Mouse (Mus musculus) adipocyte (in vitro differentiated cells): ENCODE measurements around the gene Rprd1b.
A peak's percentile ranks its signal among the peaks of the same experiment; 100 is the strongest.

Experiments used
- DNase-seq: peaks from one replicate; pipeline ENCODE4 v3.0.0-alpha.2; 2016; ENCODE audit warnings: low spot score

Gene Rprd1b

DNA sequence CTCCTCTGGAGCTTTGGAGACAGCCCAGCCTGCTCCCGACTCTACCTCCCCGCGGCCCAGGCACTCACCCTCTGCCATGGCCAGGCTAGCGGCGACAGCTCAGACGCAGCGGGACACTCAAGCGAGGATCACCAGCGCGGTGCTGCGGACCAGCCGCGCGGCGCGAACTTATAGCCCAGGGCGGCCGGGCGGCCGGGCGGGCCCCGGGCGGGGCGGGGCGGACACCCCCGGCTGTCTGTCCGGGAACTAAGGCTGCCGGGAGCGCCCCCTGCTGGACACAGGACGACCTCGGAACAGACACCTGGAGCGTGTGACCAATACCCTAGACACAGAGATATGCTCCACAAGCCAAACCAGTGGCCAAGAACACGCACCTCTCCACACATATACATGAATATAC, 117.9 kb downstream of the Rprd1b start, which contains the start of gene Tgm2:
Gene Tgm2, minus strand, starts transcription at position 214 of the 400 bp plus-strand sequence.
- peak; percentile 59 for DNase-seq

DNA sequence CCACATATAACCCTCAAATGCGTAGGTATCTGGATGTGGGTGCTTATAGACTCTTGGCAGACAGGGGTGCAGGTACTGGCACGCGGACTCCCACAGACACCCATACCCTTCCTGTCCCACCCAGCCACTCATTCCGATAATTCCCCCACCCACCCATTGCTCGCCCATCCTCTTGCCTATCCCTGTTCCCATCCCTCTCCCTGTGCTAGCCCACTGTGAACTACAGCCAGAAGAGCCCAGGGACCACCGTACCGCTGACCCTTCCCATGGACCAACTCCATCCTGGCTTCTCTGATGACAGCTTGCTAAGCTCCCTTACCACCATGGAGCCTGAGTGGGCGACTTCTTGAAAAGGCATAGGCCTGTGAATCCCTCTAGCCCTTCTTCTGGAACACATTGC, 118.7 kb downstream of the Rprd1b start:
- no peak for DNase-seq

GRCm38 (mm10) chr2:158151077-158151476, 122.8 kb downstream of the Rprd1b start:
- no peak for DNase-seq

- DNase-seq, result no peak
Observed at GRCm38 (mm10) chr2:158152685-158153309, 124.5 kb downstream of the Rprd1b start.

DNA sequence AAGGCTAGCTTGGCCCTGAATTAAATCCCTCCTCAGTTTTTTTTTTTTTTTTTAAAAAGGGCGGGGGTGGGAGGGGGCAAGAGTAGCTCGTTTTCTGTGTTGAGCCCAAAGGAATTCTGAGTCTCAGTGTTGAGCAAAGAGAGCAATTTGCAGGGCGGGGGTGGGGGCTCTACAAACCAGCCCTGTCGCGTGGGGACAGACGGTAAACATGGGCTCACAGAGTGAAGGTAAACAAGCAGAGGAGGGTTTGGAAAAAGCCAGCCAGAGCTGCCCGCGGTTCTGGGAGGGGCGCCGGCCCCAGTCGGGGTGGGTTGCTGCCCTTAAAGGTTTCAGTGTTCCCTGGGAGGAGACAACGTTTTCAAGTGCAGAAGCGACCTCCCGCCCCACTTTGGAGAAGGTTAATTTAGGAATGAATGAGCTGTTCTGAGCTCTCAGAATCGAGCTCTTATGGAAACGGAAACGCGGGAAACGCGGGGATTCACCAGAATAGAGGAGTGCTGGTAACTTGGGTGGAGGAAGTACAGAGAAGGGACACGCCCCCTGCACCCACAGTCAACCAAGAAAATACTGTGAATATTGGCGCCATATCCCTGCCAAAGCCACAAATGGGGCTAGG, 125.5 kb downstream of the Rprd1b start:
- DNase-seq, result no peak

DNA sequence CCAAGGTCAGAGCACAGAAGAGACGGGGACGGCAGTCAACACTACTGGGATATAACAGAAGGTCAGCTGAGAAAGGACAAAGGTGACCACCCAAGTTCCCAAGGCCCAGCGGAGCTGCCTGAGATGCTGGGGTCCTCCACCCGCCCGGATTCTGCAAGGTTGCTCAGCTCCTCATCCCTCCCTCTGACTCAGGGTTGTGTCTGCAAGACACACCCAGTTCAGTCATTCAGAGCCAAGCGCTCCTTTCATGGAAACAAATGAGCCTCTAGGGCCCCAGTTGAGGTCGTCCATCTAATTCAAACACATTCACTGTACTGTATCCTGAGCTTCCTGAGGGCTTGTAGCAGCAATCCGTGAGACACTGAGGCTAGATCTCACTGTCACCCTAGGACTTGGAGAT, 126.3 kb downstream of the Rprd1b start:
- DNase-seq, result no peak

DNA sequence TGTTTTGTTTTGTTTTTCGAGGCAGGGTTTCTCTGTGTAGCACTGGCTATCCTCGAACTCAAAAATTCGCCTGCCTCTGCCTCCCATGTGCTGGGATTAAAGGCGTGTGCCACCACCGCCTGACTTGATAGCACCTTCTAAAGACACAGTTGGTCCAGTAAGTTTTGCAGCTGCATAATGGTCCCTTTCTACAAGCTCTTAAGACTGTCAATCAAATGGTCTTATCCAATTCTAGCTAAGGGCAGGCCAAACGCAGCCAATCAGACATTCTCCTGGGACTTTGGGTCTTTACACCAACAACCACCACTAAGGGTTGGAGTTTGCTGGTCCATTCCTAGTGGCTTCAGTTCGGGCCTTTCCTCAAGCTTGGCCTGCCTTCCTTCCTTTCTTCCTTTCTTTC, 126.8 kb downstream of the Rprd1b start:
- DNase-seq, result no peak

DNA sequence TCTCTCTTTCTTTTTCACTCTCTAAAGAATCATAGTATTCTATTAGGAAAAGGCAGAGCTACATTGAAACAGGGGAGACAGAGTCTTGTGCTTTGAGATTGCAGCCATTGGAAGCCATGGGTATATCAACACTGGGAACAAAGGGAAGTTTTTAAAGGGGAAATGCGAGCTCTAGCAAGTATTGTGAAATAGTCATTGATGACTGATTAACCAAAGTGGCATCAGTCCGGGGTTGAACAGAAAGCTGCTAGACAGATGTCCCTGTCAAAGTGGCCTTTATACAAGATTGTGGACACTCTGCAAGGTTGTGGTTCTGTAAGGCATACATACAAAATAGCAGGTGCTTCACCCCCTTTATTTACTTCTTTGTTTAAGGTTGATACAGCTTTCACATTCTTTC, 127.3 kb downstream of the Rprd1b start:
- DNase-seq, result no peak

GRCm38 (mm10) chr2:158156487-158156886, 128.2 kb downstream of the Rprd1b start:
- no peak for DNase-seq

- DNase-seq, result no peak
Observed at GRCm38 (mm10) chr2:158157654-158158053, 129.4 kb downstream of the Rprd1b start.

GRCm38 (mm10) chr2:158159376-158160235, 131.3 kb downstream of the Rprd1b start:
- DNase-seq, result peak; percentile 69

DNA sequence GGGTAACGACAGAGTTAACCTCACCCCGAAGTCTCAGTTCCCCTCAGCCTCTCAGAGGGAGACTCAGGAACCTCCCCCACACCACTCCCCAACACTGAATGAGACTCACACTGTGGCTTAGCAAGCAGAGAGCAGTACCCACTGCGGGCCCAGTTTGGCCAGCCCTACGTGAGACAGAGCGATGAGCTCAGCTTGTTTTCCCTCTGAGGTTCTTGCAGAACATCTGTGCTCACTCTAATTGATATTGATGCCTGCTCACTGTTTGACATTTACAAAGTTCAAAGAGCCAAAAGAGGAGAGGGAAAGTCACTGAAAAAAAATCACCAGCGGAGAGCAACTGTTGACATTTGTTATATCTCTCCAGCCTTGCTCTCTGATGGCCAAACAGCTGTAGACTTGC, 133.5 kb downstream of the Rprd1b start:
- DNase-seq, result no peak

- no peak for DNase-seq
Observed at GRCm38 (mm10) chr2:158163034-158163433, 134.7 kb downstream of the Rprd1b start.

- no peak for DNase-seq
Observed at GRCm38 (mm10) chr2:158165776-158166175, 137.5 kb downstream of the Rprd1b start.

DNA sequence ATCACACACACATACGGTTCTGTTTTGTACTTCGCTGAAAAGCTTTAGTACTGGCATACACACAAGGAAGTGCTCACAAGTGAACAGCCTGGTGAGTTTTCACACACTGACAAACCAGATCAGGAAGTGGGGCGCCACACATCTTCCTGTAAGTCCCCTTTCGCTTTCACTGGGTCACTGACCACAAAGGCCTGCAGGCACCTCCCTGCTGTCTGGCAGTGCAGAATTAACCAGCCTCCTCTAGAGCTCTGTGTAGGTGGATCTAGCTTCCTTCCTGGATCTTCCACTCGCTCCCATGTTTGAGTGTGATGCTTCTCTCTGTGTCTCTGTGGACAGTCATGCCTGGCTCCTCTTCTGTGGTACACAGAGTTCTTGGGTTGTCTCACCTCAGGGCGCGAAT, 138.3 kb downstream of the Rprd1b start:
- DNase-seq, result no peak

GRCm38 (mm10) chr2:158167496-158168205, 139.4 kb downstream of the Rprd1b start:
- DNase-seq, result peak; percentile 58

GRCm38 (mm10) chr2:158168741-158169211, 140.5 kb downstream of the Rprd1b start:
- peak; percentile 60 for DNase-seq

GRCm38 (mm10) chr2:158169351-158169750, 141.1 kb downstream of the Rprd1b start:
- DNase-seq, result no peak

DNA sequence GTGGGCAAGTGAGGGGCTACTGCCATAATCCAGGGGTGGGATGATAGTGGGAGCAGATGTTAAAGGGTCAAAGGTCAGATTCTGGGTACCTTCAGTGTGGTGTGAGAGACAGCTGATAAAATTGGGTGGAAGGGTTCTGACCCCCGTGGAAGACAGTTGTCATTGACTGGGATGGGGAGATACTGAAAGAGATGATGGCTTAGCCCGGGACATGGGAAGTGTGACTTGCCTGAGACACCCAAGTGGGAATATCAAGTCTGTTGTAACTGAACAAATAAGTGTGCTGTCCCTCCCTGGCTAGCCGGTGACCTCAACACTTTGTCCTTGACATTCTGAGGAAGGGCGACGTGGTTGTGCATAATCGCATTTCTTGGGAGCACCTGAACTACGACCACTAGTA, 141.5 kb downstream of the Rprd1b start:
- DNase-seq, result no peak

GRCm38 (mm10) chr2:158170394-158170793, 142.1 kb downstream of the Rprd1b start:
- no peak for DNase-seq

DNA sequence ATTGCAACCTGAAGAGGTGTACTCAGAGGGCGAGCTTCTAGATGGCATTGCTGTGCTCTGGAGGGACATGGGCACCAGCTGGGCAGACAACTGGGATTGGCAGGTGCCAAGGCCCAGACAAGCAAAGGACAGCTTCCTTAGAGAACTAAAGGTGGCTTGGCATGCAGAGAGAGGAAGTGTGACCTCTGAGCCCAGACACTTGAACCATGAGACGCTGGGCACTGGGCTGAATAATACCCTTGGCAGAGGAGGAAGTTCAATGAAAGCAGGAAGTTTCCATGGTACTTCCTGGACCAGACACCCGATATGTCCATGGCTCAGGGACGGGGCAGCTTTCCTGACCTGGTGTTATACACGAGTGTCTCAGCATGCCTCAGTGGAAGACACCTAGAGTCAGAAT, 146.1 kb downstream of the Rprd1b start:
- DNase-seq, result no peak

DNA sequence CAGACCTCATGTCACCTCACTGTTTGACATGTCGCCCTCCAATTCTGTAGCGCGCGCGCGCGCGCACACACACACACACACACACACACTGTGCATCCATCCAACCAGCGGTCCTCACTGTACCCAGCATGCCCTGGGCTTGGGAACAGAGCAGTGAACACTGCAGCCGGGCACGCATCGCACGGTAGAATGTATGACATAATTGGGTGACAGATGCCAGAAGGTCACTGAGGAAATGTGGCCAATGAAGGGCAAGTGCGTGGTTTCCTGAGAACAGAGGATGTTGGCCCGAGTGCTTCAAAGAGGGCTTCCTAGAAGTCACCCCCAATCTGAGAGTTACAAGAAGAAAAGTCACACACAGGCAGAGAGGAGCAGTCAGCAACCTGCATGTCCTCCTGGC, 146.7 kb downstream of the Rprd1b start:
- DNase-seq, result no peak
